Mouse (Mus musculus): ENCODE results near the gene Ndufab1. TPM values are rescaled to one million over a fixed set of nuclear protein-coding genes. Genes with fewer than 3 reads are reported as not detected.

Gene Ndufab1
- total and polyA plus RNA-seq, 3 experiments = 156 to 366 (median 248) TPM

GRCm38 (mm10) chr7:122045181-122045634, 56.5 kb downstream of the Ndufab1 start:
- in situ Hi-C loops (cut with MboI; ENCODE audit: low pct_ligation_motif_present, low pct_unique_long_range_greater_than_20kb, low sequenced_read_pairs) (no loop called here), dilution Hi-C loops (cut with MboI; ENCODE audit: extremely low pct_ligation_motif_present, extremely low pct_unique_long_range_greater_than_20kb, low sequenced_read_pairs) (no loop called here)
- Histone ChIP-seq H3K4me3 (replicated peaks in 1 of 3; ENCODE audit: low read depth in 2 of 3, low read length in 2 of 3, poor library complexity in 1 of 3) (no peak overlapping the region), H3K9me3 (replicated peaks; ENCODE audit: low read length) (no peaks in the 10 kb centered on the region), H3K27ac (ENCODE audit: insufficient read depth, low read depth) (no peak overlapping the region), H3K79me2 (replicated peaks; ENCODE audit: control insufficient read depth, extremely low read depth, insufficient read depth, poor library complexity, severe bottlenecking) (no peaks in the 10 kb centered on the region), H3K9ac (ENCODE audit: insufficient read depth, low read depth) (no peak overlapping the region), H3K36me3 (replicated peaks in 1 of 2; ENCODE audit: control insufficient read depth in 1 of 2, insufficient read depth in 1 of 2, low read length in 1 of 2) (peaks cover 36 to 74% of the 10 kb centered on the region in 2 experiments), H3K4me1 (ENCODE audit: control insufficient read depth in 1 of 2, insufficient read depth in 2 of 2) (no peaks in the 10 kb centered on the region), H3K27me3 (replicated peaks) (no peaks in the 10 kb centered on the region), H3K4me2 (ENCODE audit: insufficient read depth, low read depth, poor library complexity, severe bottlenecking) (no peak overlapping the region)
- no peak for DNase-seq (ENCODE audit: extremely low read depth)
- TF ChIP-seq USF2 (conservative IDR thresholded peaks at IDR 0.05; ENCODE audit: low read depth, low read length) (no peak), RAD21 (IDR thresholded peaks at IDR 0.05; ENCODE audit: low read depth, low read length) (no peak), MYC (IDR thresholded peaks at IDR 0.05; ENCODE audit: low read depth, low read length) (no peak), MAX (IDR thresholded peaks at IDR 0.05; ENCODE audit: low read length) (no peak), TBP (conservative IDR thresholded peaks at IDR 0.05; ENCODE audit: low read depth, low read length) (no peak), IRF4 (IDR thresholded peaks at IDR 0.05; ENCODE audit: low read depth, low read length) (no peak), CHD1 (IDR thresholded peaks at IDR 0.05; ENCODE audit: low read depth, low read length) (no peak), ZC3H11A (IDR thresholded peaks at IDR 0.05; ENCODE audit: low read depth, low read length) (no peak), SMC3 (IDR thresholded peaks at IDR 0.05; ENCODE audit: low read depth, low read length) (no peak), MAZ (IDR thresholded peaks at IDR 0.05; ENCODE audit: low read depth, low read length) (no peak), JUND (conservative IDR thresholded peaks at IDR 0.05; ENCODE audit: low read depth, low read length) (no peak), ELF1 (IDR thresholded peaks at IDR 0.05; ENCODE audit: low read depth, low read length) (no peak), POLR2A (IDR thresholded peaks at IDR 0.05; ENCODE audit: low read depth, low read length) (no peak), RCOR1 (conservative IDR thresholded peaks at IDR 0.05; ENCODE audit: low read depth, low read length) (no peak), HCFC1 (IDR thresholded peaks at IDR 0.05; ENCODE audit: low read depth, low read length) (no peak), KAT2A (IDR thresholded peaks at IDR 0.05; ENCODE audit: insufficient replicate concordance, low read length) (no peak)

GRCm38 (mm10) chr7:122044106-122044505, 57.6 kb downstream of the Ndufab1 start:
- Histone ChIP-seq H3K27me3 (replicated peaks) (no peaks in the 10 kb centered on the region), H3K9me3 (replicated peaks; ENCODE audit: low read length) (no peaks in the 10 kb centered on the region), H3K4me1 (ENCODE audit: control insufficient read depth in 1 of 2, insufficient read depth in 2 of 2) (no peaks in the 10 kb centered on the region), H3K36me3 (replicated peaks in 1 of 2; ENCODE audit: control insufficient read depth in 1 of 2, insufficient read depth in 1 of 2, low read length in 1 of 2) (peaks cover 41 to 79% of the 10 kb centered on the region in 2 experiments), H3K9ac (ENCODE audit: insufficient read depth, low read depth) (no peak overlapping the region), H3K4me2 (ENCODE audit: insufficient read depth, low read depth, poor library complexity, severe bottlenecking) (no peak overlapping the region), H3K27ac (ENCODE audit: insufficient read depth, low read depth) (no peak overlapping the region), H3K79me2 (replicated peaks; ENCODE audit: control insufficient read depth, extremely low read depth, insufficient read depth, poor library complexity, severe bottlenecking) (no peaks in the 10 kb centered on the region), H3K4me3 (replicated peaks in 1 of 3; ENCODE audit: low read depth in 2 of 3, low read length in 2 of 3, poor library complexity in 1 of 3) (no peak overlapping the region)
- DNase-seq (ENCODE audit: extremely low read depth) = no peak
- no peak for TF ChIP-seq CHD1 (IDR thresholded peaks at IDR 0.05; ENCODE audit: low read depth, low read length)
- no peak for TF ChIP-seq PAX5 (IDR thresholded peaks at IDR 0.05; ENCODE audit: low read length)
- TF ChIP-seq ZKSCAN1 (IDR thresholded peaks at IDR 0.05; ENCODE audit: borderline replicate concordance, low read depth, low read length) = no peak
- TF ChIP-seq MEF2A (IDR thresholded peaks at IDR 0.05; ENCODE audit: borderline replicate concordance, low read depth, low read length) = no peak
- no peak for TF ChIP-seq SIN3A (IDR thresholded peaks at IDR 0.05; ENCODE audit: low read length)
- TF ChIP-seq HCFC1 (IDR thresholded peaks at IDR 0.05; ENCODE audit: low read depth, low read length) = no peak
- TF ChIP-seq ELF1 (IDR thresholded peaks at IDR 0.05; ENCODE audit: low read depth, low read length) = no peak
- no peak for TF ChIP-seq JUN (IDR thresholded peaks at IDR 0.05; ENCODE audit: insufficient read depth, low read depth, low read length)
- TF ChIP-seq ZC3H11A (IDR thresholded peaks at IDR 0.05; ENCODE audit: low read depth, low read length) = no peak
- no peak for TF ChIP-seq USF1 (IDR thresholded peaks at IDR 0.05; ENCODE audit: low read depth, low read length)
- no peak for TF ChIP-seq RAD21 (IDR thresholded peaks at IDR 0.05; ENCODE audit: low read depth, low read length)
- TF ChIP-seq POLR2A (IDR thresholded peaks at IDR 0.05; ENCODE audit: low read depth, low read length) = no peak
- TF ChIP-seq USF2 (conservative IDR thresholded peaks at IDR 0.05; ENCODE audit: low read depth, low read length) = no peak
- TF ChIP-seq JUND (conservative IDR thresholded peaks at IDR 0.05; ENCODE audit: low read depth, low read length) = no peak
- TF ChIP-seq BHLHE40 (IDR thresholded peaks at IDR 0.05; ENCODE audit: low read depth, low read length) = no peak
- no peak for TF ChIP-seq NELFE (IDR thresholded peaks at IDR 0.05; ENCODE audit: low read depth, low read length)
- dilution Hi-C loops (cut with MboI; ENCODE audit: extremely low pct_ligation_motif_present, extremely low pct_unique_long_range_greater_than_20kb, low sequenced_read_pairs) = no loop called here
- in situ Hi-C loops (cut with MboI; ENCODE audit: low pct_ligation_motif_present, low pct_unique_long_range_greater_than_20kb, low sequenced_read_pairs) = no loop called here
